Mouse (Mus musculus) CH12.LX (cell line): ENCODE measurements around the gene Slc25a36. TPM values are rescaled to one million over a fixed set of nuclear protein-coding genes. Genes with fewer than 3 reads are reported as not detected.

Source experiments
- DNase-seq: peaks from one replicate; pipeline ENCODE4 v3.0.0-alpha.2; 2013; ENCODE audit errors: extremely low read depth
- H3K27ac ChIP-seq: 2 replicates; pipeline ENCODE4 v1.5.1; 2012; ENCODE audit warnings: low read depth, mild to moderate bottlenecking, control low read depth, moderate library complexity; ENCODE audit not compliant: insufficient read depth
- H3K27me3 ChIP-seq: replicated peaks from 2 replicates; pipeline ENCODE3; 2012; ENCODE audit warnings: inconsistent platforms
- H3K36me3 ChIP-seq, 2 experiments: replicated peaks in 1 of 2; 2 replicates each; pipeline versions ENCODE3 to v1.6.1; 2012; ENCODE audit warnings: inconsistent platforms in 1 of 2, low read length in 1 of 2, mild to moderate bottlenecking in 1 of 2, mixed read lengths in 1 of 2, moderate library complexity in 1 of 2; ENCODE audit not compliant: control insufficient read depth in 1 of 2, insufficient read depth in 1 of 2
- H3K4me1 ChIP-seq, 2 experiments: 2 replicates each; pipeline ENCODE4 v1.6.1; 2012; ENCODE audit warnings: inconsistent platforms in 1 of 2, moderate library complexity in 1 of 2; ENCODE audit not compliant: insufficient read depth in 2 of 2, control insufficient read depth in 1 of 2
- H3K4me2 ChIP-seq: 2 replicates; pipeline ENCODE4 v1.6.1; 2012; ENCODE audit warnings: low read depth, mild to moderate bottlenecking, control low read depth; ENCODE audit not compliant: poor library complexity, insufficient read depth, severe bottlenecking
- H3K4me3 ChIP-seq, 3 experiments: fragments of 150-350 bp in 1 of 3; sonication (generic) in 1 of 3; replicated peaks in 1 of 3; 2 replicates each; pipeline versions ENCODE3 to v1.5.1; 2011 to 2012; ENCODE audit warnings: low read depth in 2 of 3, low read length in 2 of 3, mild to moderate bottlenecking in 2 of 3, moderate library complexity in 2 of 3, control low read depth in 1 of 3, improper control_type of control experiment in 1 of 3, inconsistent platforms in 1 of 3, mixed read lengths in 1 of 3; ENCODE audit not compliant: poor library complexity in 1 of 3
- H3K79me2 ChIP-seq: replicated peaks from 2 replicates; pipeline ENCODE4 v1.6.1; 2012; ENCODE audit warnings: mild to moderate bottlenecking, moderate library complexity; ENCODE audit not compliant: control insufficient read depth, poor library complexity, insufficient read depth, severe bottlenecking; ENCODE audit errors: extremely low read depth
- H3K9ac ChIP-seq: 2 replicates; pipeline ENCODE4 v1.6.1; 2012; ENCODE audit warnings: low read depth, mild to moderate bottlenecking, control low read depth, moderate library complexity; ENCODE audit not compliant: insufficient read depth
- H3K9me3 ChIP-seq: replicated peaks from 2 replicates; pipeline ENCODE3; 2012; ENCODE audit warnings: low read length, inconsistent platforms, mixed read lengths
- CHD1 ChIP-seq: IDR thresholded peaks from 2 replicates; pipeline ENCODE4 v1.6.1; 2012; ENCODE audit warnings: low read depth, low read length, improper control_type of control experiment, inconsistent platforms
- CHD2 ChIP-seq: IDR thresholded peaks from 2 replicates; pipeline ENCODE4 v1.6.1; 2011; ENCODE audit warnings: low read length, improper control_type of control experiment
- CTCF ChIP-seq, 2 experiments: IDR thresholded peaks in 1 of 2; conservative IDR thresholded peaks in 1 of 2; 2 replicates each; pipeline ENCODE4 v1.5.1; 2011 to 2012; ENCODE audit warnings: low read depth in 2 of 2, low read length in 2 of 2, improper control_type of control experiment in 1 of 2, inconsistent platforms in 1 of 2, mild to moderate bottlenecking in 1 of 2, moderate library complexity in 1 of 2
- E2F4 ChIP-seq: IDR thresholded peaks from 2 replicates; pipeline ENCODE4 v1.6.1; 2011; ENCODE audit warnings: low read depth, low read length, improper control_type of control experiment; ENCODE audit not compliant: insufficient replicate concordance
- EP300 ChIP-seq: IDR thresholded peaks from 2 replicates; pipeline ENCODE4 v1.6.1; 2011; ENCODE audit warnings: low read length, improper control_type of control experiment
- HCFC1 ChIP-seq: IDR thresholded peaks from 2 replicates; pipeline ENCODE4 v1.6.1; 2012; ENCODE audit warnings: low read depth, mild to moderate bottlenecking, inconsistent platforms, low read length, improper control_type of control experiment
- JUN ChIP-seq: IDR thresholded peaks from 2 replicates; pipeline ENCODE4 v1.6.1; 2011; ENCODE audit warnings: low read depth, mild to moderate bottlenecking, low read length, improper control_type of control experiment, moderate library complexity; ENCODE audit not compliant: insufficient read depth
- JUND ChIP-seq: conservative IDR thresholded peaks from 2 replicates; pipeline ENCODE4 v1.6.1; 2011; ENCODE audit warnings: low read depth, low read length, improper control_type of control experiment
- KAT2A ChIP-seq: IDR thresholded peaks from 2 replicates; pipeline ENCODE4 v1.6.1; 2012; ENCODE audit warnings: low read length, improper control_type of control experiment, inconsistent platforms; ENCODE audit not compliant: insufficient replicate concordance
- MAFK ChIP-seq: IDR thresholded peaks from 2 replicates; pipeline ENCODE4 v1.6.1; 2011; ENCODE audit warnings: low read length, improper control_type of control experiment; ENCODE audit not compliant: insufficient replicate concordance
- MEF2A ChIP-seq: IDR thresholded peaks from 2 replicates; pipeline ENCODE4 v1.6.1; 2014; ENCODE audit warnings: low read depth, mild to moderate bottlenecking, inconsistent platforms, low read length, improper control_type of control experiment, borderline replicate concordance
- MYC ChIP-seq: IDR thresholded peaks from 2 replicates; pipeline ENCODE4 v1.6.1; 2011; ENCODE audit warnings: low read depth, mild to moderate bottlenecking, improper control_type of control experiment, low read length
- NELFE ChIP-seq: IDR thresholded peaks from 2 replicates; pipeline ENCODE4 v1.6.1; 2011; ENCODE audit warnings: low read depth, low read length, improper control_type of control experiment
- PAX5 ChIP-seq: IDR thresholded peaks from 2 replicates; pipeline ENCODE4 v1.6.1; 2012; ENCODE audit warnings: low read length, inconsistent platforms, mixed read lengths
- POLR2AphosphoS2 ChIP-seq: IDR thresholded peaks from 2 replicates; pipeline ENCODE4 v1.6.1; 2011; ENCODE audit warnings: low read depth, low read length, improper control_type of control experiment
- RAD21 ChIP-seq: IDR thresholded peaks from 2 replicates; pipeline ENCODE4 v1.6.1; 2011; ENCODE audit warnings: low read depth, mild to moderate bottlenecking, low read length, improper control_type of control experiment, moderate library complexity
- TCF12 ChIP-seq: IDR thresholded peaks from 2 replicates; pipeline ENCODE4 v1.6.1; 2014; ENCODE audit warnings: low read depth, mild to moderate bottlenecking, inconsistent platforms, low read length, improper control_type of control experiment
- ZKSCAN1 ChIP-seq: IDR thresholded peaks from 2 replicates; pipeline ENCODE4 v1.6.1; 2012; ENCODE audit warnings: low read depth, inconsistent platforms, low read length, improper control_type of control experiment, borderline replicate concordance
- ZMIZ1 ChIP-seq: IDR thresholded peaks from 2 replicates; pipeline ENCODE4 v1.6.1; 2012; ENCODE audit warnings: low read depth, mild to moderate bottlenecking, inconsistent platforms, low read length, improper control_type of control experiment
- ZNF384 ChIP-seq: IDR thresholded peaks from 2 replicates; pipeline ENCODE4 v1.6.1; 2012; ENCODE audit warnings: low read depth, low read length, improper control_type of control experiment, inconsistent platforms
- dilution Hi-C: fragments of 300-500 bp; cut with MboI; formaldehyde crosslinking; loops from 2 replicates; pipeline ENCODE4 v1.14.3; 2020; ENCODE audit warnings: low sequenced_read_pairs; ENCODE audit not compliant: extremely low pct_unique_long_range_greater_than_20kb, extremely low pct_ligation_motif_present
- in situ Hi-C: fragments of 300-500 bp; cut with MboI; formaldehyde crosslinking; loops from 3 replicates; pipeline ENCODE4 v1.14.3; 2019; ENCODE audit warnings: low sequenced_read_pairs, low pct_ligation_motif_present, low pct_unique_long_range_greater_than_20kb, mixed read lengths
- polyA plus RNA-seq: library from polyadenylated mRNA; unstranded; fragments of >175 nt; gene quantifications from 2 replicates; pipeline ENCODE4 v1.2.1, GENCODE M21; 2012; ENCODE audit warnings: low read depth; ENCODE audit not compliant: insufficient read length
- total RNA-seq, 2 experiments: library from RNA; depleted of rRNA; stranded (reverse); fragments of 300-350 nt in 1 of 2; fragments of >200 nt in 1 of 2; gene quantifications; 2 replicates each; pipeline ENCODE4 v1.2.3; 2012 to 2014

Slc25a36 gene
- total and polyA plus RNA-seq, 3 experiments: 14.9 to 35.6 (median 18.7) TPM

GRCm38 (mm10) chr9:97038010-97038409 lies 72.9 kb downstream of the Slc25a36 start:
- H3K4me1 ChIP-seq: no peaks in the 10 kb centered on the region
- no peaks in the 10 kb centered on the region for H3K9me3 ChIP-seq
- no peak overlapping the region for H3K27ac ChIP-seq
- in situ Hi-C loops: no loop called here
- H3K4me2 ChIP-seq: no peak overlapping the region
- no peaks in the 10 kb centered on the region for H3K27me3 ChIP-seq
- no peak for DNase-seq
- H3K79me2 ChIP-seq: no peaks in the 10 kb centered on the region
- H3K36me3 ChIP-seq: no peaks in the 10 kb centered on the region
- H3K4me3 ChIP-seq: no peak overlapping the region
- H3K9ac ChIP-seq: no peak overlapping the region
- TF ChIP-seq MAFK: no peak
- no peak for TF ChIP-seq CHD2
- TF ChIP-seq POLR2AphosphoS2: no peak
- no peak for TF ChIP-seq JUN
- no peak for TF ChIP-seq KAT2A
- no peak for TF ChIP-seq MYC
- no peak for TF ChIP-seq JUND
- dilution Hi-C loops: no loop called here

DNA sequence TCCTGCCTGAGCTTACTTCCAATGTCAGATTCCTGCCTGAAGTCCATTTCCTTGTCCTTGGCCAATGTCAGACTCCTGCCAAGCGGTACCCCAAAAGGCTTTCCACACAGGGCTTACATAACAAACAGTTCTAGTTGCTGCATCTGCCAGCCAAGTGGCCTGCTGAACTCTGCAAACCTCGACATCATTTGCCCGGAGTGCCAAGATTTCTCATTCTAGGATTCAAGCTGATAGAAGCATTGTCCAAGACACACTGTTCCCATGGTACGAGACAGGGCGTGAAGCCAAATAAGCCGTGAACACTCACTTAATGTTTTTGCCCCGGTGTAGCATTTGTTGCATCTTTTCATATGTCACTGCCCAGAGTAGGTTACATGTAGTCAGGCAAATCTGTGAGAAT lies 74.3 kb downstream of the Slc25a36 start:
- Histone ChIP-seq H3K4me1 (no peaks in the 10 kb centered on the region), H3K27me3 (peaks cover 2% of the 10 kb centered on the region), H3K4me3 (no peak overlapping the region), H3K9ac (no peak overlapping the region), H3K4me2 (no peak overlapping the region), H3K36me3 (no peaks in the 10 kb centered on the region), H3K9me3 (no peaks in the 10 kb centered on the region), H3K79me2 (no peaks in the 10 kb centered on the region), H3K27ac (no peak overlapping the region)
- TF ChIP-seq E2F4: no peak
- TF ChIP-seq PAX5: no peak
- no peak for TF ChIP-seq NELFE
- TF ChIP-seq EP300: no peak
- TF ChIP-seq POLR2AphosphoS2: no peak
- no peak for TF ChIP-seq CTCF (conservative IDR thresholded peaks at IDR 0.05 in 1 of 2, IDR thresholded peaks at IDR 0.05 in 1 of 2; ENCODE audit: low read depth in 2 of 2, low read length in 2 of 2)
- TF ChIP-seq ZKSCAN1: no peak
- TF ChIP-seq JUND: no peak
- no peak for TF ChIP-seq RAD21
- no peak for TF ChIP-seq CHD2
- no peak for TF ChIP-seq ZMIZ1
- TF ChIP-seq TCF12: no peak
- TF ChIP-seq CHD1: no peak
- no peak for TF ChIP-seq MEF2A
- no peak for TF ChIP-seq ZNF384
- TF ChIP-seq HCFC1: no peak
- dilution Hi-C loops: no loop called here
- in situ Hi-C loops: no loop called here
- DNase-seq: no peak
